Mouse (Mus musculus): Measurements from ENCODE around the gene Coro1c. TPM values are rescaled to one million over a fixed set of nuclear protein-coding genes. Genes with fewer than 3 reads are reported as not detected.

Coro1c gene
- polyA plus RNA-seq, 1 experiment from 2014 or later = 172 TPM

Other genes with a start within 250 kb of the Coro1c start
- gene 1700069L16Rik, start 184.0 kb downstream of the Coro1c start, polyA plus RNA-seq (2014; fragmentation: Nextera tagmentation; extraction: Ambion mirVana) = not detected in 2 replicates
- 7.0 and 7.5 TPM in 2 replicates for gene Ficd, start 173.0 kb downstream of the Coro1c start, polyA plus RNA-seq (2014; fragmentation: Nextera tagmentation; extraction: Ambion mirVana)
- 33.0 and 37.1 TPM in 2 replicates for gene Sart3, start 136.2 kb downstream of the Coro1c start, polyA plus RNA-seq (2014; fragmentation: Nextera tagmentation; extraction: Ambion mirVana)
- 81.5 and 92.4 TPM in 2 replicates for gene Iscu, start 136.0 kb downstream of the Coro1c start, polyA plus RNA-seq (2014; fragmentation: Nextera tagmentation; extraction: Ambion mirVana)
- gene Tmem119, start 108.2 kb downstream of the Coro1c start, polyA plus RNA-seq (2014; fragmentation: Nextera tagmentation; extraction: Ambion mirVana) = 4.8 and 5.0 TPM in 2 replicates
- gene Selplg, start 76.1 kb downstream of the Coro1c start, polyA plus RNA-seq (2014; fragmentation: Nextera tagmentation; extraction: Ambion mirVana) = 1.6 and 2.4 TPM in 2 replicates
- 17.8 and 19.4 TPM in 2 replicates for gene Ssh1, start 85.1 kb upstream of the Coro1c start, polyA plus RNA-seq (2014; fragmentation: Nextera tagmentation; extraction: Ambion mirVana)
- gene Dao, start 94.9 kb upstream of the Coro1c start, polyA plus RNA-seq (2014; fragmentation: Nextera tagmentation; extraction: Ambion mirVana) = not detected in 2 replicates
- 15.3 and 16.6 TPM in 2 replicates for gene Usp30, start 156.7 kb upstream of the Coro1c start, polyA plus RNA-seq (2014; fragmentation: Nextera tagmentation; extraction: Ambion mirVana)
- 83.0 and 87.8 TPM in 2 replicates for gene Svop, start 182.8 kb upstream of the Coro1c start, polyA plus RNA-seq (2014; fragmentation: Nextera tagmentation; extraction: Ambion mirVana)
- 6.2 and 7.1 TPM in 2 replicates for gene Alkbh2, start 219.5 kb upstream of the Coro1c start, polyA plus RNA-seq (2014; fragmentation: Nextera tagmentation; extraction: Ambion mirVana)
- gene Ung, start 221.6 kb upstream of the Coro1c start, polyA plus RNA-seq (2014; fragmentation: Nextera tagmentation; extraction: Ambion mirVana) = 5.4 and 6.5 TPM in 2 replicates
- gene Acacb, start 237.8 kb upstream of the Coro1c start, polyA plus RNA-seq (2014; fragmentation: Nextera tagmentation; extraction: Ambion mirVana) = 3.6 and 3.7 TPM in 2 replicates